Mouse (Mus musculus) liver, postnatal 0 days (tissue): ENCODE data around the gene Sipa1l2. TPM values are rescaled to one million over a fixed set of nuclear protein-coding genes. Genes with fewer than 3 reads are reported as not detected.

Experiments
- ATAC-seq: fragments of 200-750 bp; cut with Nextera tagmentation; 2 replicates; pipeline ENCODE4 v1.8.0; 2017; ENCODE audit warnings: mild to moderate bottlenecking, moderate library complexity
- DNase-seq: peaks from one replicate; pipeline ENCODE4 v3.0.0-alpha.2; 2016
- H3K27ac ChIP-seq: fragments of 300-500 bp; sonication (generic); 2 replicates; pipeline ENCODE4 v1.5.1; 2014; ENCODE audit warnings: antibody characterized with exemption, moderate library complexity, mild to moderate bottlenecking, low read depth
- H3K27me3 ChIP-seq: fragments of 300-500 bp; sonication (generic); 2 replicates; pipeline ENCODE4 v1.6.1; 2014; ENCODE audit warnings: low read length, control low read depth, mixed read lengths; ENCODE audit not compliant: insufficient read depth
- H3K36me3 ChIP-seq: fragments of 300-500 bp; sonication (generic); replicated peaks from 2 replicates; pipeline ENCODE4 v1.6.1; 2014; ENCODE audit warnings: mild to moderate bottlenecking, control low read depth, low read length, moderate library complexity, mixed read lengths; ENCODE audit not compliant: insufficient read depth
- H3K4me1 ChIP-seq: fragments of 300-500 bp; sonication (generic); 2 replicates; pipeline ENCODE4 v1.6.1; 2014; ENCODE audit warnings: antibody characterized with exemption, mild to moderate bottlenecking, control low read depth; ENCODE audit not compliant: insufficient read depth
- H3K4me2 ChIP-seq: fragments of 300-500 bp; sonication (generic); 2 replicates; pipeline ENCODE4 v1.6.1; 2014; ENCODE audit warnings: low read depth, mild to moderate bottlenecking, low read length, moderate library complexity, mixed read lengths
- H3K4me3 ChIP-seq: fragments of 300-500 bp; sonication (generic); 2 replicates; pipeline ENCODE4 v1.5.1; 2014; ENCODE audit warnings: low read depth, low read length
- H3K9ac ChIP-seq: fragments of 300-500 bp; sonication (generic); replicated peaks from 2 replicates; pipeline ENCODE4 v1.6.1; 2014; ENCODE audit warnings: mild to moderate bottlenecking, moderate library complexity
- H3K9me3 ChIP-seq: fragments of 300-500 bp; sonication (generic); 2 replicates; pipeline ENCODE4 v1.6.1; 2016; ENCODE audit warnings: mild to moderate bottlenecking, control low read depth, low read length, mixed read lengths
- CTCF ChIP-seq: sonication (generic); IDR thresholded peaks from 2 replicates; pipeline ENCODE4 v1.5.1; 2016; ENCODE audit warnings: antibody characterized with exemption, low read depth
- EP300 ChIP-seq: IDR thresholded peaks from 2 replicates; pipeline ENCODE4 v1.6.1; 2016; ENCODE audit warnings: antibody characterized with exemption, low read depth, mild to moderate bottlenecking
- WGBS: fragments of 180-500 bp; shearing (Covaris S2); extraction: QIAGEN DNeasy Blood & Tissue Kit; methylation state at CpG from one replicate; pipeline ENCODE4 v1.1.7; 2014; ENCODE audit not compliant: insufficient replicate concordance; 5-methylcytosine and 5-hydroxymethylcytosine counted together
- polyA plus RNA-seq: library from polyadenylated mRNA; unstranded; fragments of >200 nt; fragmentation: Nextera tagmentation; extraction: Ambion mirVana; gene quantifications from 2 replicates; pipeline ENCODE4 v1.2.1, GENCODE M21; 2015

Gene Sipa1l2
- polyA plus RNA-seq, 1 experiment from 2014 or later, result 0.47 TPM

DNA sequence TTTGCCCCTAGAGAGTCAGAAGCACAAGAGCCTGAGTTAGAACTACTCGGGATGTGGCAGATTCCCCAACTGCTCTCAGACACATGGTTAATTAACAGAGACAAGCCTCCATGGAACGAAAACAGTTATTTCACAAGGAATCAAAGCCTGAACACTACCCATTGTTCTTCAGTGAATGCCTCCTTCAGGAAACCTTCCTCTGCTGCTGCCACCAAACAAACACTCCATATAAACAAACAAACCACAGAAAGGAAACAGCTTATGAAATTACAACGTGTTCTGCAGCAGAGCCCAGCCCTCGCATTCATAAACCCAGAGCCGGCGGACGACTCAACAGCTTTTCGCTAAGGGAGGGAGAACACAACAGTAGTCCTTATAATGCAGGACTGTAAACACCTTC is 52.2 kb downstream of the Sipa1l2 start:
- no peak overlapping the region for H3K4me2 ChIP-seq
- ATAC-seq (no peak), DNase-seq (no peak)
- no peaks in the 10 kb centered on the region for H3K9me3 ChIP-seq
- TF ChIP-seq CTCF, result no peak
- no peak for TF ChIP-seq EP300
- H3K4me3 ChIP-seq, result no peak overlapping the region
- no peak overlapping the region for H3K9ac ChIP-seq
- 72% methylated on average over 8 of the region's 8 CpGs for WGBS
- peaks cover 25% of the 10 kb centered on the region for H3K4me1 ChIP-seq
- no peaks in the 10 kb centered on the region for H3K36me3 ChIP-seq
- H3K27ac ChIP-seq, result no peak overlapping the region
- no peaks in the 10 kb centered on the region for H3K27me3 ChIP-seq

GRCm38 (mm10) chr8:125516115-125516905 is 53.3 kb downstream of the Sipa1l2 start:
- Histone ChIP-seq H3K36me3 (no peaks in the 10 kb centered on the region), H3K4me2 (no peak overlapping the region), H3K4me1 (peaks cover 25% of the 10 kb centered on the region), H3K27me3 (no peaks in the 10 kb centered on the region), H3K4me3 (no peak overlapping the region), H3K27ac (no peak overlapping the region), H3K9me3 (no peaks in the 10 kb centered on the region), H3K9ac (no peak overlapping the region)
- ATAC-seq, result no peak
- TF ChIP-seq CTCF (no peak), EP300 (no peak)
- 65% methylated on average over 6 of the region's 6 CpGs for WGBS
- no peak for DNase-seq

GRCm38 (mm10) chr8:125515665-125516064 is 53.9 kb downstream of the Sipa1l2 start:
- H3K36me3 ChIP-seq, result no peaks in the 10 kb centered on the region
- H3K4me1 ChIP-seq, result peaks cover 25% of the 10 kb centered on the region
- ATAC-seq, result no peak
- H3K27ac ChIP-seq, result no peak overlapping the region
- H3K4me2 ChIP-seq, result no peak overlapping the region
- H3K9ac ChIP-seq, result no peak overlapping the region
- 71% methylated on average over 8 of the region's 8 CpGs for WGBS
- H3K4me3 ChIP-seq, result no peak overlapping the region
- no peaks in the 10 kb centered on the region for H3K9me3 ChIP-seq
- no peak for DNase-seq
- no peaks in the 10 kb centered on the region for H3K27me3 ChIP-seq
- no peak for TF ChIP-seq CTCF
- TF ChIP-seq EP300, result no peak

DNA sequence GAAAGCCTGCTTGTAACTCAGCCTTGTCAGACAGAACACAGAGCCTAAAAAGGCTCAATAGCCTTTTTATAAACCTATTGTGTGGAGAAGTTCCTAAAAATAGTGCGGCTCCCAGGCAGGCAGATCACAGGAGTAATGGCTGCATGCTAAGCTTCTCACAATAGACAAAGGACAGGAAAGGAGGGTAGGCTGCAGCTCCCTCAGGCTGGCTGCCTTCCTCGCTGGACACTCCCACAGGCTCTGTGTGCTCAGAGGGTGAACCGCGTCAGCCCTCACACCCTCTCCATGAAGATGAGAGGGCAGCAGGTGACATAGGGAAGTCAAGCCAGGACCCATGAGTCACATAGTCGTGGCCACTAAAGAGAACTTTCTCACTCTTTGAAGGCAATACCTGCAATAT is 55.7 kb downstream of the Sipa1l2 start:
- no peak for DNase-seq
- no peak overlapping the region for H3K9ac ChIP-seq
- 39% methylated on average over 5 of the region's 5 CpGs for WGBS

DNA sequence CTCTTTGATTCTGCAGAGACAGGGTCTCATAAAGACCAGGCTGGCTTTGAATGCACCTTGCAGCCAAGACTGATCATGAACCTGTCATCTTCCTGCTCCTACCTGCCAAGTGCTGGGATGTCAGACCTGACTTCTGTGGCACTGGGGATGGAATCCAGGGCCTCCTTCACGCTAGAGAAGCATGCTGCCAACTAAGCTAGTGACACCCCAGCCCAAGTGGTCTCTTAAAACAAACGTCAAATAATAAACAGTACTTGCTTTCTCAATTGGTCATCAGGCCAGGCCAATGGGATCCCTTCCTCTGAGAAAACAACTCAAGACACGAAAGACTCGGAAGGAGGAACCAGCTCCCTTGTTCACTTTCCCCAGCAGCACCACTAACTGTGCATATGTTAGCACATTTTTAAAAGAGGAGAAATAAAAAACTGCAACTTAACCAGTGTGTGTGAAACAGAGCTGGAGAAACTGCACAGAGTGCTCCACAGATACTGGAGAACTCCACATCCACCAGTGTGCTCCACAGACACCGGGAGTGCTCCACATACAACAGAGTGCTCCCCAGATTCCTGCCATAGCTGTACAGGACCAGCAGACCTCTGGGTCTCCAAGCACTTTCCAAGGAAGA is 56.3 kb downstream of the Sipa1l2 start:
- Histone ChIP-seq H3K9ac (no peak overlapping the region), H3K27ac (no peak overlapping the region), H3K4me1 (peaks cover 20% of the 10 kb centered on the region), H3K36me3 (no peaks in the 10 kb centered on the region), H3K27me3 (no peaks in the 10 kb centered on the region), H3K4me2 (no peak overlapping the region), H3K9me3 (no peaks in the 10 kb centered on the region), H3K4me3 (no peak overlapping the region)
- DNase-seq, result no peak
- WGBS, result 67% methylated on average over 5 of the region's 5 CpGs
- TF ChIP-seq EP300, result no peak
- no peak for TF ChIP-seq CTCF
- no peak for ATAC-seq

More for the DNA sequence above, 55.7 kb downstream of the Sipa1l2 start:
- TF ChIP-seq EP300 (no peak), CTCF (no peak)
- Histone ChIP-seq H3K4me2 (no peak overlapping the region), H3K4me1 (peaks cover 24% of the 10 kb centered on the region), H3K27me3 (no peaks in the 10 kb centered on the region), H3K27ac (no peak overlapping the region), H3K4me3 (no peak overlapping the region), H3K9me3 (no peaks in the 10 kb centered on the region), H3K36me3 (no peaks in the 10 kb centered on the region)
- ATAC-seq, result no peak

DNA sequence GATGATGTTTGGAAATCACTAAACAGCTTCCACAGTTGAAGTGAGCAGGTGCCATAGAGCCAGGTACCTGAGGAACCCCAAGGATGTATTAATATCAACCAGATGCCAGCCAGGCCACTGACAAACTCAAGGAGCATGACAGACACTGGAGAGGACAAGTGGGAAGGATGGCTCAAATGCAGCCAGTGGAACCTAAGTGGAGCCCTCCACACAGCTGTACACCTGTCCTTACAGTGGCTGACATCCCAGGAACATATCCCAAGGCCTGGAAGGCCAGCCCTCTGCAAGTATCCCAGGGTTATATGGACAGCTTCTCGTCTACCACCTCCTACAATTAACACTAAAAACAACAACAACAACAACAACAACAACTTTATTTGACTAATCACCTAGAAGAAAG is 57.0 kb downstream of the Sipa1l2 start:
- TF ChIP-seq EP300 (no peak), CTCF (no peak)
- Histone ChIP-seq H3K27me3 (no peaks in the 10 kb centered on the region), H3K27ac (no peak overlapping the region)

More for the DNA sequence above, 57.0 kb downstream of the Sipa1l2 start:
- ATAC-seq (no peak), DNase-seq (no peak)
- 67% methylated on average over 1 of the region's 1 CpGs for WGBS
- H3K4me2 ChIP-seq, result no peak overlapping the region
- no peaks in the 10 kb centered on the region for H3K9me3 ChIP-seq
- H3K36me3 ChIP-seq, result no peaks in the 10 kb centered on the region
- no peak overlapping the region for H3K4me3 ChIP-seq
- H3K9ac ChIP-seq, result no peak overlapping the region
- H3K4me1 ChIP-seq, result peaks cover 12% of the 10 kb centered on the region
